Mouse (Mus musculus): Measurements from ENCODE around the gene Dusp6. TPM values are rescaled to one million over a fixed set of nuclear protein-coding genes. Genes with fewer than 3 reads are reported as not detected.
A peak's percentile ranks its signal among the peaks of the same experiment; 100 is the strongest.

Gene Dusp6
- polyA plus RNA-seq, 1 experiment from 2014 or later: 34.1 TPM

GRCm38 (mm10) chr10:99279067-99279880 lies 16.2 kb downstream of the Dusp6 start:
- Histone ChIP-seq H3K9ac (ENCODE audit: low read length) (no peak overlapping the region), H3K4me2 (ENCODE audit: low read length) (no peak overlapping the region), H3K27me3 (replicated peaks; ENCODE audit: control insufficient read depth, insufficient read depth, low read length) (no peaks in the 10 kb centered on the region), H3K36me3 (ENCODE audit: control insufficient read depth, insufficient read depth, low read length) (no peaks in the 10 kb centered on the region), H3K9me3 (replicated peaks; ENCODE audit: control insufficient read depth, low read length) (no peaks in the 10 kb centered on the region), H3K4me1 (ENCODE audit: control insufficient read depth, insufficient read depth, low read length) (no peaks in the 10 kb centered on the region), H3K27ac (ENCODE audit: low read depth, low read length) (no peak overlapping the region), H3K4me3 (ENCODE audit: low read depth, low read length) (no peak overlapping the region)
- ATAC-seq (no peak), DNase-seq (ENCODE audit: low spot score) (no peak)
- 87% methylated on average over 22 of the region's 22 CpGs for WGBS

DNA sequence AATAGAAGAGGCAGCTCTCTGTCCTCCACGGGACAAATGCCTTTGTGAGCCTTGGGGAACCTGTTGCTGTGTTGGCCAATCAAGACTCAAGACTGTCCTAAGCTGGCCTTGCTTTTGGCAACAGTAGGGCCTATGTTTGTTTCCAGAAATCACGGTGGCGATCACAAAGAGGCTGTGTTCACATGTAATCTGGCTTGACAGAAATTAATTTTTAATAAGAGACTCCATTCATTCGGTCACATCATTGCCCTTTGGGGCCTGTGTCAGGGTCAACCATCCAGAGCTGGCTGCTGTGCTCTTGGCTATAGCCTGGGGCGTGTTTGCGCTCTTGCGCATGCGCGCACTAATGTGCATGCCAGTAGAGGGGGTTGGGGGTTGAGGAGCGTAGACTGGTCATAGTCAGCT lies 21.0 kb downstream of the Dusp6 start:
- Histone ChIP-seq H3K27me3 (replicated peaks; ENCODE audit: control insufficient read depth, insufficient read depth, low read length) (no peaks in the 10 kb centered on the region), H3K36me3 (ENCODE audit: control insufficient read depth, insufficient read depth, low read length) (no peaks in the 10 kb centered on the region), H3K4me2 (ENCODE audit: low read length) (no peak overlapping the region), H3K4me1 (ENCODE audit: control insufficient read depth, insufficient read depth, low read length) (peaks cover 4% of the 10 kb centered on the region; the same call in 1 of the 2 replicates), H3K27ac (ENCODE audit: low read depth, low read length) (no peak overlapping the region), H3K9me3 (replicated peaks; ENCODE audit: control insufficient read depth, low read length) (no peaks in the 10 kb centered on the region), H3K9ac (ENCODE audit: low read length) (no peak overlapping the region), H3K4me3 (ENCODE audit: low read depth, low read length) (no peak overlapping the region)
- WGBS: 93% methylated on average over 10 of the region's 10 CpGs
- no peak for ATAC-seq
- DNase-seq (ENCODE audit: low spot score): no peak

- Histone ChIP-seq H3K4me2 (ENCODE audit: low read length) (no peak overlapping the region), H3K36me3 (ENCODE audit: control insufficient read depth, insufficient read depth, low read length) (no peaks in the 10 kb centered on the region), H3K27me3 (replicated peaks; ENCODE audit: control insufficient read depth, insufficient read depth, low read length) (no peaks in the 10 kb centered on the region), H3K27ac (ENCODE audit: low read depth, low read length) (no peak overlapping the region), H3K4me1 (ENCODE audit: control insufficient read depth, insufficient read depth, low read length) (peaks cover 4% of the 10 kb centered on the region; the same call in 1 of the 2 replicates), H3K9me3 (replicated peaks; ENCODE audit: control insufficient read depth, low read length) (no peaks in the 10 kb centered on the region), H3K9ac (ENCODE audit: low read length) (no peak overlapping the region), H3K4me3 (ENCODE audit: low read depth, low read length) (no peak overlapping the region)
- WGBS: 78% methylated on average over 9 of the region's 9 CpGs
- DNase-seq (ENCODE audit: low spot score) (no peak), ATAC-seq (no peak)
Measured at GRCm38 (mm10) chr10:99284918-99285317, 21.9 kb downstream of the Dusp6 start.

DNA sequence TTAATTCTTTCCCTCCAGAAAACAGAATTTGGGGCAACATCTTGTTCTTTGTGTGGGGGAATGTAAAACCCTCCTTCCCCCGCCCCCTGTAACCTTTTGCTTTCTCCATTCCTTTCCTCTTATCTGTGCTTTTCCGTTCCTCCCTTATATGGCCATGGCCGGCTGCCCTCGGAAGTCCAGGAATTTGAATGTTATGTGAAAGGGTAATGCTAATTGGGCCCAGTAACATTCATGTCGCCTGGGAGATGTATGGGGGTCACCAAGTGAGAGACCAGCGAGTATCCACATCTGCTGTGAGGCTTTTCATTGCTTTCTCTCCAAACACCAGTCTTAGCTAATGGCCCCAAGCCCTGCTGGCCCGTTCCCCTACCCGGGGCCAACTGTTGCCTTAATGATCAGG lies 22.7 kb downstream of the Dusp6 start:
- Histone ChIP-seq H3K4me1 (ENCODE audit: control insufficient read depth, insufficient read depth, low read length) (peaks cover 4% of the 10 kb centered on the region; the same call in 1 of the 2 replicates), H3K36me3 (ENCODE audit: control insufficient read depth, insufficient read depth, low read length) (no peaks in the 10 kb centered on the region), H3K9me3 (replicated peaks; ENCODE audit: control insufficient read depth, low read length) (no peaks in the 10 kb centered on the region), H3K4me3 (ENCODE audit: low read depth, low read length) (no peak overlapping the region), H3K27ac (ENCODE audit: low read depth, low read length) (no peak overlapping the region), H3K9ac (ENCODE audit: low read length) (no peak overlapping the region), H3K4me2 (ENCODE audit: low read length) (no peak overlapping the region), H3K27me3 (replicated peaks; ENCODE audit: control insufficient read depth, insufficient read depth, low read length) (no peaks in the 10 kb centered on the region)
- DNase-seq (ENCODE audit: low spot score) (no peak), ATAC-seq (no peak)
- WGBS: 38% methylated on average over 8 of the region's 8 CpGs

GRCm38 (mm10) chr10:99286213-99286612 lies 23.2 kb downstream of the Dusp6 start:
- Histone ChIP-seq H3K36me3 (ENCODE audit: control insufficient read depth, insufficient read depth, low read length) (no peaks in the 10 kb centered on the region), H3K9me3 (replicated peaks; ENCODE audit: control insufficient read depth, low read length) (no peaks in the 10 kb centered on the region), H3K4me1 (ENCODE audit: control insufficient read depth, insufficient read depth, low read length) (peaks cover 4% of the 10 kb centered on the region; the same call in 1 of the 2 replicates), H3K9ac (ENCODE audit: low read length) (no peak overlapping the region), H3K27me3 (replicated peaks; ENCODE audit: control insufficient read depth, insufficient read depth, low read length) (no peaks in the 10 kb centered on the region), H3K4me2 (ENCODE audit: low read length) (no peak overlapping the region), H3K4me3 (ENCODE audit: low read depth, low read length) (no peak overlapping the region), H3K27ac (ENCODE audit: low read depth, low read length) (no peak overlapping the region)
- no peak for DNase-seq (ENCODE audit: low spot score)
- no peak for ATAC-seq
- 82% methylated on average over 7 of the region's 7 CpGs for WGBS

- Histone ChIP-seq H3K4me1 (ENCODE audit: control insufficient read depth, insufficient read depth, low read length) (peaks cover 4% of the 10 kb centered on the region; the same call in 1 of the 2 replicates), H3K4me3 (ENCODE audit: low read depth, low read length) (no peak overlapping the region), H3K4me2 (ENCODE audit: low read length) (peak overlapping the region; percentile 28), H3K36me3 (ENCODE audit: control insufficient read depth, insufficient read depth, low read length) (no peaks in the 10 kb centered on the region), H3K27me3 (replicated peaks; ENCODE audit: control insufficient read depth, insufficient read depth, low read length) (no peaks in the 10 kb centered on the region), H3K9ac (ENCODE audit: low read length) (no peak overlapping the region), H3K27ac (ENCODE audit: low read depth, low read length) (no peak overlapping the region), H3K9me3 (replicated peaks; ENCODE audit: control insufficient read depth, low read length) (no peaks in the 10 kb centered on the region)
- ATAC-seq (peak; percentile 20; the same call in 1 of the 2 replicates), DNase-seq (ENCODE audit: low spot score) (peak; percentile 29)
- 13% methylated on average over 17 of the region's 17 CpGs for WGBS
Measured at GRCm38 (mm10) chr10:99286787-99287186, 23.8 kb downstream of the Dusp6 start.

GRCm38 (mm10) chr10:99287206-99287605 lies 24.2 kb downstream of the Dusp6 start:
- DNase-seq (ENCODE audit: low spot score): no peak
- H3K9me3 ChIP-seq (replicated peaks; ENCODE audit: control insufficient read depth, low read length): no peaks in the 10 kb centered on the region
- whole genome bisulfite sequencing: 55% methylated on average over 6 of the region's 6 CpGs

DNA sequence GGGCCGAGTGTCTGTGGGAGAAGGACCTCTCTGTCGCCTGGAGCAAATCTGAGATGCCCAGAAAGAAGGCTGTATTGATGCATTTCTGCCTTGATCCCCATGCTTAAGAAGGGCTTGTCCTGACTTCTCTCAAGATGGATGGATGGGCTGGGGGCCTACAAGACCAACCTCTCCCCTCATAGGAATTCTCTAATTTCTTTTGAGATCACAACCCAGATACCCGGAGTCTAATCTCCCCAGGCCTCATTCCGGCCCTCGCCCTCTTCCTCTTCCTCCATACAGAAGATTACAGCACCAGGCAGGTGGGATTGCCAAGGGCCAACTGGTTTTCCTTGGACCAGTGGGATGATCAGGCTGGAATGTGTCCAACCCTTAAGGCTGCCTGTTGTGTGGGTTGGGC lies 26.1 kb downstream of the Dusp6 start:
- DNase-seq (ENCODE audit: low spot score) (no peak), ATAC-seq (no peak)
- 87% methylated on average over 5 of the region's 5 CpGs for WGBS
- H3K4me3 ChIP-seq (ENCODE audit: low read depth, low read length): no peak overlapping the region
- H3K4me2 ChIP-seq (ENCODE audit: low read length): no peak overlapping the region
- H3K36me3 ChIP-seq (ENCODE audit: control insufficient read depth, insufficient read depth, low read length): no peaks in the 10 kb centered on the region
- H3K9me3 ChIP-seq (replicated peaks; ENCODE audit: control insufficient read depth, low read length): no peaks in the 10 kb centered on the region
- no peak overlapping the region for H3K27ac ChIP-seq (ENCODE audit: low read depth, low read length)
- no peaks in the 10 kb centered on the region for H3K27me3 ChIP-seq (replicated peaks; ENCODE audit: control insufficient read depth, insufficient read depth, low read length)
- H3K4me1 ChIP-seq (ENCODE audit: control insufficient read depth, insufficient read depth, low read length): peaks cover 4% of the 10 kb centered on the region; the same call in 1 of the 2 replicates
- no peak overlapping the region for H3K9ac ChIP-seq (ENCODE audit: low read length)

More at GRCm38 (mm10) chr10:99287206-99287605, 24.2 kb downstream of the Dusp6 start:
- H3K27me3 ChIP-seq (replicated peaks; ENCODE audit: control insufficient read depth, insufficient read depth, low read length): no peaks in the 10 kb centered on the region
- no peak overlapping the region for H3K27ac ChIP-seq (ENCODE audit: low read depth, low read length)
- no peak overlapping the region for H3K4me3 ChIP-seq (ENCODE audit: low read depth, low read length)
- peaks cover 4% of the 10 kb centered on the region; the same call in 1 of the 2 replicates for H3K4me1 ChIP-seq (ENCODE audit: control insufficient read depth, insufficient read depth, low read length)
- no peak for ATAC-seq
- no peaks in the 10 kb centered on the region for H3K36me3 ChIP-seq (ENCODE audit: control insufficient read depth, insufficient read depth, low read length)
- H3K9ac ChIP-seq (ENCODE audit: low read length): no peak overlapping the region
- H3K4me2 ChIP-seq (ENCODE audit: low read length): peak overlapping the region; percentile 28

GRCm38 (mm10) chr10:99293111-99293640 lies 30.1 kb downstream of the Dusp6 start:
- H3K9me3 ChIP-seq (replicated peaks; ENCODE audit: control insufficient read depth, low read length): no peaks in the 10 kb centered on the region
- H3K36me3 ChIP-seq (ENCODE audit: control insufficient read depth, insufficient read depth, low read length): no peaks in the 10 kb centered on the region
- ATAC-seq (no peak), DNase-seq (ENCODE audit: low spot score) (no peak)
- H3K4me1 ChIP-seq (ENCODE audit: control insufficient read depth, insufficient read depth, low read length): no peaks in the 10 kb centered on the region
- 82% methylated on average over 3 of the region's 3 CpGs for WGBS
- H3K27ac ChIP-seq (ENCODE audit: low read depth, low read length): no peak overlapping the region
- H3K27me3 ChIP-seq (replicated peaks; ENCODE audit: control insufficient read depth, insufficient read depth, low read length): no peaks in the 10 kb centered on the region
- H3K9ac ChIP-seq (ENCODE audit: low read length): no peak overlapping the region
- H3K4me2 ChIP-seq (ENCODE audit: low read length): no peak overlapping the region
- no peak overlapping the region for H3K4me3 ChIP-seq (ENCODE audit: low read depth, low read length)
